Mouse (Mus musculus) stomach, embryonic 16.5 days (tissue): ENCODE measurements around the gene Smco3. TPM values are rescaled to one million over a fixed set of nuclear protein-coding genes. Genes with fewer than 3 reads are reported as not detected.
"Not testable (repeated sequence)": the region's sequence is repeated elsewhere in the genome, so short reads cannot be mapped to it uniquely, and the experiment has no call there.

ENCODE experiments used
- ATAC-seq: fragments of 200-750 bp; cut with Nextera tagmentation; 2 replicates; pipeline ENCODE4 v1.8.0; 2017; ENCODE audit warnings: moderate number of reproducible peaks, moderate TSS enrichment; ENCODE audit not compliant: insufficient read depth, low FRiP score
- H3K27ac ChIP-seq: fragments of 300-500 bp; sonication (generic); 2 replicates; pipeline ENCODE4 v1.5.1; 2014; ENCODE audit warnings: low read length
- H3K27me3 ChIP-seq: fragments of 300-500 bp; sonication (generic); 2 replicates; pipeline ENCODE4 v1.6.1; 2014; ENCODE audit warnings: low read length, control low read depth, mixed read lengths; ENCODE audit not compliant: control insufficient read depth, insufficient read depth
- H3K36me3 ChIP-seq: fragments of 300-500 bp; sonication (generic); 2 replicates; pipeline ENCODE4 v1.6.1; 2014; ENCODE audit warnings: low read length; ENCODE audit not compliant: control insufficient read depth, insufficient read depth
- H3K4me1 ChIP-seq: fragments of 300-500 bp; sonication (generic); 2 replicates; pipeline ENCODE4 v1.6.1; 2014; ENCODE audit warnings: low read length, control low read depth, mixed read lengths; ENCODE audit not compliant: control insufficient read depth, insufficient read depth
- H3K4me2 ChIP-seq: fragments of 300-500 bp; sonication (generic); 2 replicates; pipeline ENCODE4 v1.6.1; 2014; ENCODE audit warnings: low read depth, low read length, mixed read lengths
- H3K4me3 ChIP-seq: fragments of 300-500 bp; sonication (generic); replicated peaks from 2 replicates; pipeline ENCODE4 v1.5.1; 2014; ENCODE audit warnings: mild to moderate bottlenecking, low read length
- H3K9ac ChIP-seq: fragments of 300-500 bp; sonication (generic); 2 replicates; pipeline ENCODE4 v1.6.1; 2014; ENCODE audit warnings: low read length
- H3K9me3 ChIP-seq: fragments of 300-500 bp; sonication (generic); replicated peaks from 2 replicates; pipeline ENCODE4 v1.6.1; 2016; ENCODE audit warnings: low read length, control low read depth; ENCODE audit not compliant: control insufficient read depth
- WGBS: fragments of 180-500 bp; shearing (Covaris S2); extraction: QIAGEN DNeasy Blood & Tissue Kit; methylation state at CpG from one replicate; pipeline ENCODE4 v1.1.7; 2014; 5-methylcytosine and 5-hydroxymethylcytosine counted together
- polyA plus RNA-seq: library from polyadenylated mRNA; unstranded; fragments of >200 nt; fragmentation: Nextera tagmentation; extraction: Ambion mirVana; gene quantifications from 2 replicates; pipeline ENCODE4 v1.2.1, GENCODE M21; 2015

Gene Smco3
- 1.2 and 2.2 TPM in 2 replicates for polyA plus RNA-seq

GRCm38 (mm10) chr6:136835352-136835751 is at the start of gene Smco3:
Smco3 (minus strand) TSS chr6:136835452.
- no peak for ATAC-seq
- no peak within 1 kb of the TSS for H3K4me3 ChIP-seq
- H3K27ac ChIP-seq: no peak within 1 kb of the TSS
- no peaks in the 10 kb centered on the region for H3K27me3 ChIP-seq
- no peaks in the 10 kb centered on the region for H3K9me3 ChIP-seq
- no peak within 1 kb of the TSS for H3K9ac ChIP-seq
- H3K4me1 ChIP-seq: no peaks in the 10 kb centered on the region
- H3K36me3 ChIP-seq: no peaks in the 10 kb centered on the region
- 59% methylated on average over 4 of the region's 4 CpGs for WGBS
- H3K4me2 ChIP-seq: no peak within 1 kb of the TSS

DNA sequence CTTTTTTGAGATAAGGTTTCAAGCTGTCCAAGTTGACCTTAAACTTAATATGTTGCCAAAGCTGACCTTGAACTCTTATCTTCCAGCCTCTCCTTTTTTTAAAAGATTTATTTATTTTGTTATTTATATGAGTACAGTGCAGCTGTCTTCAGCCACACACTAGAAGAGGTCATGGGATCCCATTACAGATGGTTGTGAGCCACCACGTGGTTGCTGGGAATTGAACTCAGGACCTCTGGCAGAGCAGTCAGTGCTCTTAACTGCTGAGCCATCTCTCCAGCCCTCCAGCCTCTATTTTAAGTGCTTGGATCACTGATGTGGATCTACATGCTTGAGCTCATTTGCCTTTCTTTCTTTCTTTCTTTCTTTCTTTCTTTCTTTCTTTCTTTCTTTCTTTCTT is 49.5 kb upstream of the Smco3 start:
- H3K4me3 ChIP-seq, ATAC-seq, H3K4me2 ChIP-seq, H3K9ac ChIP-seq, H3K9me3 ChIP-seq, H3K27me3 ChIP-seq, H3K36me3 ChIP-seq, H3K27ac ChIP-seq: not testable (repeated sequence)
- H3K4me1 ChIP-seq: peaks cover 11% of the 10 kb centered on the region; the same call in 1 of the 2 replicates
- WGBS: 45% methylated on average over 1 of the region's 1 CpGs

DNA sequence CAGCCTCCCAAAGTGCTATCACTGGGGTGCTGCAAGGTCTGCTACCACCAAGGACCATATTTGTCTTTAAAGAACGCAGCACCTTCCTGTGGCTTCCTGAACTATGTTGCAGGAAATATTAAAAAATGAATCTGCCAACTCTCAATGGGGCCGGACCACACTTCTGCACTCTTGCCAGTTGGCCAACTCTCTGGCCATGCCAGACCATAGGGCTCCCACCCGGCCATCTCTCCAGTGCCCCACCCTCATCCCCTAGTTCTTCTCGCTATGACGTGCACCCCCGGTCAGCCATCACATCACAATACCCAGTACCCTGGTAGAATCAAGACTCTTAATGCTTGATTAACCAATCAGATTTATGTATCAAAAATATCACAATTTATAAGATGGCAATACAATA is 48.7 kb upstream of the Smco3 start:
- H3K4me1 ChIP-seq: peaks cover 11% of the 10 kb centered on the region; the same call in 1 of the 2 replicates
- H3K27ac ChIP-seq: no peak overlapping the region
- H3K9me3 ChIP-seq: no peaks in the 10 kb centered on the region
- no peak overlapping the region for H3K4me2 ChIP-seq
- 93% methylated on average over 6 of the region's 6 CpGs for whole genome bisulfite sequencing
- H3K27me3 ChIP-seq: no peaks in the 10 kb centered on the region
- ATAC-seq: no peak
- no peak overlapping the region for H3K9ac ChIP-seq
- H3K4me3 ChIP-seq: no peak overlapping the region
- no peaks in the 10 kb centered on the region for H3K36me3 ChIP-seq

DNA sequence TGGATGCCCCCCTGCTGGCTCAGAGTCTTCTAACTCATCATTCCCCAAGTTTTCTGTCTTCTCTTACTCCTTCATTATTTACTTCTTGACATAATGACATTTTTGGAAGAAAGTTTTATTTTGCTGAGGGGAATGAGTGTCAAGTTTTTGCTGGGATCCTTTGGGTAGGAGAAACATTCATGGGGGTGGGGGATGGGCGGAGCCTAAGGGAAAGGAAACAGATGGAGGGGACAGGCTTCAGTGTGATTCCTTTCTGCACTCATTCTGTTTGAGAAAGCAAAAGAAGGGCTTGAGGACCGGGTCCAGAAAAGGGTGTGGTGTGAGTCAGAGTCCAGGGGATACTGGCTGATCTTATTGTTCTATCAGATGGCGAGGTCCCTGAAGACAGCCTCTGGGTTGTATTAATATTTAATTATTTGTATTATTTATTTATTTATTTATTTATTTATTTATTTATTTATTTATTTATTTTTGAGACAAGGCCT is 48.2 kb upstream of the Smco3 start:
- Histone ChIP-seq H3K36me3 (no peaks in the 10 kb centered on the region), H3K4me3 (no peak overlapping the region), H3K27me3 (no peaks in the 10 kb centered on the region), H3K4me1 (peaks cover 11% of the 10 kb centered on the region; the same call in 1 of the 2 replicates), H3K4me2 (no peak overlapping the region), H3K9me3 (no peaks in the 10 kb centered on the region), H3K9ac (no peak overlapping the region), H3K27ac (no peak overlapping the region; the same call in 1 of the 2 replicates)
- 71% methylated on average over 3 of the region's 3 CpGs for WGBS
- peak; percentile 38; the same call in 1 of the 2 replicates for ATAC-seq

- Histone ChIP-seq H3K9ac (no peak overlapping the region), H3K27ac (no peak overlapping the region), H3K4me3 (no peak overlapping the region), H3K4me1 (0 out of 2 replicates have a peak, but pooled peaks cover 2% of the 10 kb centered on the region), H3K36me3 (no peaks in the 10 kb centered on the region), H3K4me2 (no peak overlapping the region), H3K9me3 (no peaks in the 10 kb centered on the region), H3K27me3 (no peaks in the 10 kb centered on the region)
- WGBS: 61% methylated on average over 8 of the region's 8 CpGs
- no peak for ATAC-seq
Observed at GRCm38 (mm10) chr6:136881678-136882077, 46.4 kb upstream of the Smco3 start.

DNA sequence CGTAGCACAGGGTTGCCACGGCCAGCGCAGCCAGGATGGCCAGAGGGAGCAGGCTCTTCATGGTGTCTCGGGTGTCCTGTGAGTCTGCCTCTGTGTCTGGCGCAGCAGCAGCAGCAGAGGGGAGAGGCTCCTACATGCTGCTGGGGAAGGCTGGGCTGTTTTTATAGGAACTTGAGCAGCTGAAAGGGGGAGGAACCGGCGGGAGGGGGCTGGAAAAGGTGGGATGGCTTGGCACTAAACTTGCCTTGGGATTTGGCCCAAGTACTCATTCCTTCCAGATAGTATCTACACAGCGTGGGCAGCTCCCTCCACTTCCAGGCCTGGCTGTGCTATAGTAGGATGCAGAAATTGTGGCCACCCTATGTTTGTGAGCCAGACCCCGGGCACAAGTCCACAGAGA is 40.4 kb upstream of the Smco3 start, which contains the start of gene Mgp:
Mgp (minus strand) TSS at position 154 of the 400 bp plus-strand sequence.
- ATAC-seq: peak; percentile 86; the same call in 1 of the 2 replicates

DNA sequence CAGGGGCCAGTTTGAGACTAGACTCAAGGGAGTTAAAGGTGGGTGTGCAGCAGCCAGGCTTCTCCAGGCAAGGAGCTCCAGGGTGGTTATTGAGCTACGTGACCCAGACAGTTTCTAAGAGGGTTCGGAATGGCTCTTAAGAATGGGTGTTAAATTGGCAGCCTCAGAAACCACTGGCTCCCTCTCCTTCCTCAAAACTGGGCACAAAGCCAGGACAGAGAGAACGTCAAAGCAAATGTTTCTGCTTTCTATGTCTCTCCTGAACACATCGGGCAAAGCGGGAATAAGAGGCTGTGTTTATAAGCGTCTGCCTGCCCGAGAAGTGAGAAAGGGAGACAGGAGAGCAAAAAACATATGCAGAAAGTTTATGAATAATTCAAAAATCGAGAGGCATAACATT is 39.3 kb upstream of the Smco3 start:
- Histone ChIP-seq H3K27me3 (no peaks in the 10 kb centered on the region), H3K36me3 (no peaks in the 10 kb centered on the region), H3K27ac (peak overlapping the region; percentile 3; the same call in 1 of the 2 replicates), H3K9ac (peak overlapping the region; percentile 63), H3K4me1 (no peaks in the 10 kb centered on the region), H3K4me2 (peak overlapping the region; percentile 51), H3K9me3 (no peaks in the 10 kb centered on the region), H3K4me3 (peak overlapping the region; percentile 39)
- WGBS: 31% methylated on average over 8 of the region's 8 CpGs
- no peak for ATAC-seq

More for the DNA sequence above, 40.4 kb upstream of the Smco3 start, which contains the start of gene Mgp:
- Histone ChIP-seq H3K4me2 (peak within 1 kb of the TSS; percentile 51), H3K9ac (peak within 1 kb of the TSS; percentile 65), H3K4me3 (peak within 1 kb of the TSS; percentile 45), H3K9me3 (no peaks in the 10 kb centered on the region), H3K27ac (peak within 1 kb of the TSS; percentile 80; the same call in 1 of the 2 replicates), H3K4me1 (no peaks in the 10 kb centered on the region), H3K27me3 (no peaks in the 10 kb centered on the region), H3K36me3 (no peaks in the 10 kb centered on the region)
- WGBS: 39% methylated on average over 9 of the region's 9 CpGs

GRCm38 (mm10) chr6:136868921-136869320 is 33.7 kb upstream of the Smco3 start:
- Histone ChIP-seq H3K4me1 (peaks cover 6% of the 10 kb centered on the region), H3K27me3 (no peaks in the 10 kb centered on the region)
- ATAC-seq: no peak; the same call in 1 of the 2 replicates

GRCm38 (mm10) chr6:136866150-136866549 is 30.9 kb upstream of the Smco3 start:
- Histone ChIP-seq H3K4me1 (peaks cover 6% of the 10 kb centered on the region), H3K27ac (peak overlapping the region; percentile 59), H3K4me2 (no peak overlapping the region), H3K4me3 (no peak overlapping the region), H3K27me3 (no peaks in the 10 kb centered on the region), H3K36me3 (no peaks in the 10 kb centered on the region), H3K9me3 (no peaks in the 10 kb centered on the region), H3K9ac (no peak overlapping the region)
- WGBS: 57% methylated on average over 4 of the region's 4 CpGs
- peak; percentile 72; the same call in 1 of the 2 replicates for ATAC-seq

More at GRCm38 (mm10) chr6:136868921-136869320, 33.7 kb upstream of the Smco3 start:
- no peak overlapping the region for H3K9ac ChIP-seq
- H3K9me3 ChIP-seq: no peaks in the 10 kb centered on the region
- no peak overlapping the region for H3K4me2 ChIP-seq
- 53% methylated on average over 5 of the region's 5 CpGs for WGBS
- no peak overlapping the region for H3K4me3 ChIP-seq
- no peaks in the 10 kb centered on the region for H3K36me3 ChIP-seq
- no peak overlapping the region for H3K27ac ChIP-seq
